Mouse (Mus musculus): ENCODE measurements around the gene Taf10. TPM values are rescaled to one million over a fixed set of nuclear protein-coding genes. Genes with fewer than 3 reads are reported as not detected.

Gene Taf10
- 283 TPM for polyA plus RNA-seq (2017; shearing (Covaris generic))

DNA sequence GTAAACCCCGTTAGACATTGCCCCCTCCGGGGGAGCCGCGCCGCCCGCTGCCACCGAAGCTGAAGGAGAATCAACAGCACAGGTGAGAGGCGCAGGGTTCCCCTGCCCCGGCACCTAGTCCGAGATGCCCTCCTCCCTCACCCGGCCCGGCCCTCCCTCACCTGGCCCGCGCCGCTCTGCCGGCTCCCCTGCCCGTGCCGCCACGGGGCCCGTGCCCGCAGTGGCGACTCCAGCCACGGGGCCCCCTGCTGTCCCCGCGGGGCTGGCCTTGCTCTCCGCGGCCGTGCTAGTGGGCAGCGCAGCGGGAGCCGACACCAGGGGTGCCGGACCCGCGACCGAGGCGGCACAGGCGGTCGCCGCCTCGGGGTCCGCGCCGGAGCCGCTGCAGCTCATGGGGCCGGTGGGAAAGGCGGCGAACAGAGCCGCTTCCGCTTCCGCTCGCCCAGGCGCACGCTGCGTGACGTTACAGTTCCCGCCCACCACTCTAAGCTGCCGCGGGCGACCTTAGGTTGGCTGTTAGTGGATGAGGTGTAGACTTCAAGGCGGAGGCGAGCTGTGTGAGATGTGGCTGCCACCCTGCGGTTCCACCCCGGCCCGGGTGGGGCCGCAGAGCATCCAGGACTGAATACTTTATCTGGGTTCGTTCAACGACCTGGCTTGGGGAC is at the start of gene Taf10:
Taf10 (minus strand) TSS at position 436 of the 665 bp plus-strand sequence.

DNA sequence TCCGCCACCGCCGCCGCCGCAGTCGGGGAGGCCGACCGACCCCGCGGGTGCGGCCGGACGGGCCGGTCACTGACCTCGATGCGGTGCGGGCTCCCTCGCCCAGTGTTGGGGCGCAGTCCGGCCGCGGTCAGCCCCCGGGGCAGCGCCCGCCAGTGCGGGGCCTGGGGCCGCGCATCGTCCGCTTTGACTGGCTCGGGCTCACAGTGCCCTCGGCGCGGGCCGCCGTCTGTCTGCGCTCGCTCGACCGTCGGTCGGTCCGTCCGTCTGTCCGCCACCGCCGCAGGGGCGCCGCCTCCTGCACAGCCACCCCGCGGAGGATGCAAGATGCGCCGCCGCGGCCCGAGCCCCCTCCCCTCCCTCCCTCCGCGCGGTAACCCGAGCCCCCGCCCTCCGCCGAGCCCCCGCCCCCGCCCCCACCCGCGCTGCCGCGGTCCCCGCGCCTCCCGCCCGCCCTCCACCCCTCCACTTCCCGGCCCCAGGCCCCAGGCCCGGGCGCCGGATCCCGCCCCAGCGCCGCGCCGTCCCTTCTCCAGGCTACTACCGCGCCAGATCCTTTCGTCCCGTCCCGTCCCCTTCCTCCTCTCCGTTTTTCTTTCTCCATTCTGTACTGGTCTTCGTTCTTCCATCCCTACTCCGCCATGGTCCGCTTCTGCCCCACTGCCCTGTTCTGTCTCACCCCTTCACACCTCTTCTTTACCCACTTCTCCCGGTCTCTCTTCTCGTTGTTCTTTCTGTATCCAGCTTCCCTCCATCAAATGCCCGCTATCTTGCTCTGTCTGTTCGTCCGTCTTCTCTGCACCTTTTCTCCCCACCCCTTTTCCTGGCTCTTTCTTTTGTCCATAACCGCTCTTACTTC is 43.4 kb upstream of the Taf10 start, which contains the start of gene Dchs1:
Dchs1 (minus strand) TSS at position 370 of the 856 bp plus-strand sequence.

DNA sequence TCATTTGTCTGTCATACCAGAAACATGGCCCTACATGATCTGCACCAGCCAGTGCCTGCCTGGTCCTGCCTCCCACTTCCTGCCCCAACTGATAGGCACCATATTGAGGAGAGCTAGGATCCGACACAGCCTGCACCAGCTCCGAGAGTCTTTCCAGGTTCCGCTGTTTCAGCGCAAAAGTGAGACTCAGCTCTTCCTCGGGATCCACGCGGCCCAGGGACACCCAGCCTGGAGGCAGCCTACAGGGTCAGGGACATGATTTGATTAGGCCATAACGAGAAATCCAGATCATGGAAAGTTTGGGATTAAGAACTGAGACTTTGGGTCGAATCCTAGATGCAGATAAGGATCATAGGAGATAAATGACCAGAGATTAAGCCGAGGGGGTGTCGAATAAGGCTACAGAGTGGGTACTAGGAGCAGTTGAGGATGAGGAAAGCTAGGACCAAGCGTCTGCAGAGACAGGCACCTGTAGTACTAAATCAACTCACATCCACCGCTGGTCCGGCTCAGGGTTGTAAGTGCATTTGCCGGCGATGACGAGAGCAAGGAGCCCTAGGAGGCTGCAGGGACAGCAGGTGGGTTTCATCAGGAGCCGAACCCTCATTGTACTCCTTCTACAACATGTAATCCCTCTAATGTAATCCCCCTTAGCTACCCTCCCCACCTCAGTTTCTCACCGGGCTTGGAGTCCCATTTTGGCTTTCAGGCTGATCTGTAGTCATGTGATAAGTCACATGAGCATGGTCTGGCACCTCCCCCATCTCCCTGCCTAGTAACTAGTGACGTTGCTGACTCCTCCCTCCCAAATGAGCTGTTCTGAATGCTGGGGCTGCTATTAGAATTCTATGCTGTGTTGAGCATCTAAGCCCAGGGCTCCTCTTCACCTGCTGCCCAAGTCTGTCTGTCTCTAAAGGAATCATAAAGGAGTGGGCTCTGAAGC is 7.6 kb upstream of the Taf10 start, which contains the start of gene Tpp1:
Tpp1 (minus strand) TSS at position 745 of the 943 bp plus-strand sequence.

DNA sequence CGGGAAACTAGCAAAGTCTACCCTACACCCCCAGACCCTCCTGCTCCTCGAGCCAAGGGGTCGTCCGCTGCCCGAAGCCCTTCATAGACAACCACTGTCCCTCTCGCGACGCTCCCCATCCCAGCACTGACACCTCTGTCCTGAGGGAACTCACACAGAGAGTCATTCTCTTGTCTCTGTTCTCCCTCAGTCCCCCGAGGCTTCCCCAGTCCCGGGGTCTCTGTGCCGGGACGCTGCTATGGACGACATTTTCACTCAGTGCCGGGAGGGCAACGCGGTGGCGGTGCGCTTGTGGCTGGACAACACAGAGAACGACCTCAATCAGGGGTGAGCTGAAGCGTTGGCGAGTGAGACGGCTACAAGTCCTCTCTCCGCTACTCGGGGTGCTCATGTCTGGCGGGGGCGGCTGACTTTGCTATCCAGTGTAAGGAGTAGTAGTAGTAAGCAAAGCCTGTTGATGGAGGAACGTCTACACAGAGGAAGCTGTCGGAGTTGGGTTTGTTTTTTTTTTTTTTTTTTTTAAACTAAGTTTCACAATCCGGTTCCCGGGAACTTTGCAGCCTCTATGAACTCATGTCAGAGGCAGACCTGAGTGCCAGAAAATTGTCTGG is 7.1 kb downstream of the Taf10 start, which contains the start of gene Rrp8:
Rrp8 (minus strand) TSS at position 475 of the 611 bp plus-strand sequence.

DNA sequence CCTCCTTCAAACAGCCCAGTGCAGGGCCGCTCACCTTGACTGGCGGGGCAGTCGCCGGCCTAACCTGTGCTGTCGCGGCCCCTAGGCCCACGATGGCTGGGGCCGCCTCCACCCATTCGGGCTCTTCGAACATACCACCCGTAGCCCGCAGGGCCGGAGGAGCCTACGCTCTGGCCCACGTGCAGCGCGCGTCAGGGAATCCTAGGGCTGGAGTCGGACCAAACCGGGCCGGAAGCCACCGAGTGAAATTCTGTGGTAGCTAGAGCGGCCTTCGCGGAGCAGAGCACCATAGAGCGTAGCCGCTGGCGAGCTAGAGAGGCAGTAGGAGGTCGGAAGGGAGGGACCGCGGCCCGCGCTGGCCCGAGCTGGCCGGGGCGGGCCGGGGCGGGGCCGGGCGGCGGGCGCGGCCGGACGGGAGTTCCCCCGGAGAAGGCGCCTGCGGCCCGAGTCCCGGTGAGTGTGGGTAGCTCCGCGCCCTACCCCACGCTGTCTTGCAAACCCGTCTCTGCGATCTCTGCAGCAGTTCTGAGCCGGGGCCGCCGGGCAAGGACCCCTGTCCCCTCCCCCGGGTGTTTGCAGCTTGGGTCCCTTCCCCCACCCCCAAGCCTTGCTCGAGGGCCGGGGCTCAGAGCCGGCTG is 7.8 kb downstream of the Taf10 start, which contains the start of gene Ilk:
Ilk (plus strand) TSS at position 329 of the 638 bp plus-strand sequence.

Other genes with a start within 250 kb of the Taf10 start
- 18.3 TPM for gene Smpd1, start 190.0 kb downstream of the Taf10 start, polyA plus RNA-seq (2017; shearing (Covaris generic))
- 8.5 TPM for gene Apbb1, start 162.7 kb downstream of the Taf10 start, polyA plus RNA-seq (2017; shearing (Covaris generic))
- gene Hpx, start 144.2 kb downstream of the Taf10 start, polyA plus RNA-seq (2017; shearing (Covaris generic)) = not detected
- gene Trim3, start 110.8 kb downstream of the Taf10 start, polyA plus RNA-seq (2017; shearing (Covaris generic)) = 4.5 TPM
- 97.1 TPM for gene Timm10b, start 104.3 kb downstream of the Taf10 start, polyA plus RNA-seq (2017; shearing (Covaris generic))
- gene Arfip2, start 103.9 kb downstream of the Taf10 start, polyA plus RNA-seq (2017; shearing (Covaris generic)) = 14.5 TPM
- gene Gm45799, start 103.8 kb downstream of the Taf10 start, polyA plus RNA-seq (2017; shearing (Covaris generic)) = 10.6 TPM
- 3.6 TPM for gene Dnhd1, start 93.5 kb downstream of the Taf10 start, polyA plus RNA-seq (2017; shearing (Covaris generic))
- gene Ilk, start 7.8 kb downstream of the Taf10 start, polyA plus RNA-seq (2017; shearing (Covaris generic)) = 139 TPM
- gene Rrp8, start 7.0 kb downstream of the Taf10 start, polyA plus RNA-seq (2017; shearing (Covaris generic)) = 15.7 TPM
- gene Tpp1, start 7.9 kb upstream of the Taf10 start, polyA plus RNA-seq (2017; shearing (Covaris generic)) = 65.4 TPM
- not detected for gene Dchs1, start 43.3 kb upstream of the Taf10 start, polyA plus RNA-seq (2017; shearing (Covaris generic))
- gene Mrpl17, start 66.7 kb upstream of the Taf10 start, polyA plus RNA-seq (2017; shearing (Covaris generic)) = 83.1 TPM
- 96.0 TPM for gene Gm4070, start 209.6 kb upstream of the Taf10 start, polyA plus RNA-seq (2017; shearing (Covaris generic))

Measured in effector memory CD4-positive, alpha-beta T cell, adult 7 months (primary cell).